Mouse (Mus musculus) heart, postnatal 36 days (tissue): ENCODE measurements around the gene Olfr724. TPM values are rescaled to one million over a fixed set of nuclear protein-coding genes. Genes with fewer than 3 reads are reported as not detected.
"Not testable (repeated sequence)": the region's sequence is repeated elsewhere in the genome, so short reads cannot be mapped to it uniquely, and the experiment has no call there.

Source experiments
- DNase-seq, 2 experiments: peaks; one replicate each; pipeline ENCODE4 v3.0.0; 2021 to 2022
- intact Hi-C: fragments of 180-260 bp; cut with DNase I; formaldehyde crosslinking; loops from one replicate; pipeline ENCODE4 v1.15.1; 2025
- total RNA-seq, 2 experiments: library from RNA; stranded (reverse); gene quantifications; 2 replicates each; pipeline ENCODE4 v1.2.3; 2021

Olfr724 gene
- not detected for total RNA-seq

- DNase-seq, intact Hi-C loops: not testable (repeated sequence)
These were observed at the start of gene Olfr724 for GRCm38 (mm10) chr14:49963174-49963573. Olfr724 (minus strand) TSS chr14:49963274.

GRCm38 (mm10) chr14:49955890-49956289 is 7.2 kb downstream of the Olfr724 start:
- intact Hi-C loops: no loop called here
- no peak for DNase-seq

DNA sequence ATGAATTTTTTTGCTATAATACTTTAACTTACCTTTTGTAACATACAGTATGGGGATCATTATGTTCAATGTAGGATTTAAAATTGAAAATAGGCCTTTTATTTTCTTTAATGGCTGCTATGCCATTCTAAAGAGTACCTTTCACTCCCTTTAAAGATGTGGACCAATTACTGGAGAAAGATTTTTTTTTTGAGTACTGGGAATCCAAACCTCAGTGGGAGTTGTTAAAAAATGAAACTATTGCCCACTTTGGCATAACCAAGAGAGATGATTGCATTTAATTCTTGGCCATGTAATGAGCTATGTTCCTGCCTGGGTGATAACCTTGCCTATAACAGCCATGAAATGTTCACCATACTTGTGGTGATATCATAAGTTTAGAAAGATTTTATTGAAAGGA is 31.4 kb downstream of the Olfr724 start, which contains the start of gene Olfr723:
TSS of gene Olfr723 (minus strand) at position 101 of the 400 bp plus-strand sequence.
- intact Hi-C loops: loop anchor here (2.0 kb wide), 1 partner anchor 33 kb away; no protein-coding TSS in a partner anchor

More for the DNA sequence above, 31.4 kb downstream of the Olfr724 start, which contains the start of gene Olfr723:
- not testable (repeated sequence) for DNase-seq

Other genes with a start within 250 kb of the Olfr724 start
- gene Armh4, start 179.9 kb downstream of the Olfr724 start, total RNA-seq: 1 to 10 TPM; 6.5 to 8.1 TPM
- not detected for gene Olfr722, start 61.3 kb downstream of the Olfr724 start, total RNA-seq
- not detected for gene Olfr723, start 31.5 kb downstream of the Olfr724 start, total RNA-seq
- not detected for gene Olfr725, start 77.1 kb upstream of the Olfr724 start, total RNA-seq
- not detected for gene Olfr726, start 127.7 kb upstream of the Olfr724 start, total RNA-seq
- not detected for gene Olfr727, start 159.9 kb upstream of the Olfr724 start, total RNA-seq
- gene Olfr728, start 179.4 kb upstream of the Olfr724 start, total RNA-seq: not detected
- not detected for gene Olfr729, start 189.6 kb upstream of the Olfr724 start, total RNA-seq
- gene Olfr730, start 224.9 kb upstream of the Olfr724 start, total RNA-seq: not detected